In genomic region chr3:30445247-30445969, GRCm38 (mm10) we compare ENCODE assay signal across 26 mouse cellular contexts.
DNase-seq lines count a peak whose midpoint lies in the region; ATAC-seq lines count a peak whose summit lies in the region.
"Had no signal": no experiment of that assay in that cellular context is flagged by ENCODE, and none has a peak within 500 bp of the region (broad histone marks: within the 10 kb centered on the region; RNA-seq: fewer than 3 reads in every experiment).

No protein-coding gene starts in this region.

- no peaks in the 10 kb centered on the region for H3K27me3 ChIP-seq in heart, embryonic 11.5 days (ENCODE audit: control insufficient read depth, insufficient read depth, low read length)
- H3K27me3 ChIP-seq in midbrain, embryonic 11.5 days (ENCODE audit: control insufficient read depth, insufficient read depth, low read length), result no peaks in the 10 kb centered on the region
- H3K27me3 ChIP-seq in midbrain, embryonic 14.5 days (ENCODE audit: control insufficient read depth, insufficient read depth, low read length), result no peaks in the 10 kb centered on the region
- H3K27me3 ChIP-seq in limb, embryonic 15.5 days, result no peaks in the 10 kb centered on the region
- H3K27me3 ChIP-seq: CH12.LX; forebrain, embryonic 13.5 days; heart, embryonic 12.5 days; heart, embryonic 15.5 days; hindbrain, embryonic 13.5 days; Patski had no signal

- DNase-seq in heart, adult 11 months, result peak; percentile 60
- DNase-seq in midbrain, embryonic 11.5 days (ENCODE audit: low spot score, missing footprints), result peak; percentile 26
- no peak for DNase-seq in midbrain, embryonic 14.5 days
- DNase-seq in layer of hippocampus, adult 11-12 months (ENCODE audit: low spot score), result no peak
- DNase-seq: adrenal gland, postnatal 10 days; adrenal gland, postnatal 36 days; cerebellum, adult 18-20 months; cerebellum, adult 9-10 months; cerebellum, postnatal 14 days; gastrocnemius, postnatal 10 days; gastrocnemius, postnatal 36 days; heart, postnatal 10 days; heart, postnatal 36 days had no signal

- no peak overlapping the region for H3K4me3 ChIP-seq in heart, embryonic 11.5 days (ENCODE audit: low read depth, low read length)
- no peak overlapping the region for H3K4me3 ChIP-seq in midbrain, embryonic 11.5 days (ENCODE audit: low read depth, low read length)
- H3K4me3 ChIP-seq in midbrain, embryonic 14.5 days (replicated peaks; ENCODE audit: low read depth, low read length), result no peak overlapping the region
- H3K4me3 ChIP-seq in limb, embryonic 15.5 days, result no peak overlapping the region
- H3K4me3 ChIP-seq: forebrain, embryonic 10.5 days; forebrain, embryonic 13.5 days; heart, embryonic 12.5 days; heart, embryonic 15.5 days; hindbrain, embryonic 10.5 days; hindbrain, embryonic 13.5 days had no signal

- 81% methylated on average over 4 of the region's 4 CpGs for WGBS in heart, embryonic 11.5 days (ENCODE audit: insufficient replicate concordance)
- WGBS in midbrain, embryonic 11.5 days, result 93% methylated on average over 4 of the region's 4 CpGs
- 94% methylated on average over 4 of the region's 4 CpGs for WGBS in midbrain, embryonic 14.5 days
- WGBS in limb, embryonic 15.5 days, result 48% methylated on average over 4 of the region's 4 CpGs

- no peaks in the 10 kb centered on the region for H3K4me1 ChIP-seq in heart, embryonic 11.5 days (ENCODE audit: control insufficient read depth, insufficient read depth, low read length)
- no peaks in the 10 kb centered on the region for H3K4me1 ChIP-seq in midbrain, embryonic 11.5 days (ENCODE audit: control insufficient read depth, insufficient read depth, low read length)
- H3K4me1 ChIP-seq in midbrain, embryonic 14.5 days (ENCODE audit: control insufficient read depth, insufficient read depth, low read length), result no peaks in the 10 kb centered on the region
- H3K4me1 ChIP-seq in limb, embryonic 15.5 days, result peaks cover 10% of the 10 kb centered on the region
- H3K4me1 ChIP-seq: forebrain, embryonic 10.5 days; forebrain, embryonic 13.5 days; heart, embryonic 12.5 days; heart, embryonic 15.5 days; hindbrain, embryonic 10.5 days; hindbrain, embryonic 13.5 days had no signal

- H3K27ac ChIP-seq in heart, embryonic 11.5 days (ENCODE audit: low read depth, low read length), result no peak overlapping the region
- H3K27ac ChIP-seq in midbrain, embryonic 11.5 days (ENCODE audit: low read depth, low read length), result no peak overlapping the region
- H3K27ac ChIP-seq in midbrain, embryonic 14.5 days (replicated peaks; ENCODE audit: low read depth, low read length), result no peak overlapping the region
- peak overlapping the region; percentile 61 for H3K27ac ChIP-seq in limb, embryonic 15.5 days
- H3K27ac ChIP-seq: forebrain, embryonic 10.5 days; forebrain, embryonic 13.5 days; heart, embryonic 15.5 days; hindbrain, embryonic 10.5 days; hindbrain, embryonic 13.5 days had no signal

- no peaks in the 10 kb centered on the region for H3K36me3 ChIP-seq in heart, embryonic 11.5 days (ENCODE audit: control insufficient read depth, insufficient read depth, low read length)
- H3K36me3 ChIP-seq in midbrain, embryonic 11.5 days (ENCODE audit: control insufficient read depth, insufficient read depth, low read length), result no peaks in the 10 kb centered on the region
- H3K36me3 ChIP-seq in midbrain, embryonic 14.5 days (ENCODE audit: control insufficient read depth, insufficient read depth, low read length), result no peaks in the 10 kb centered on the region
- H3K36me3 ChIP-seq in limb, embryonic 15.5 days, result no peaks in the 10 kb centered on the region
- H3K36me3 ChIP-seq: forebrain, embryonic 10.5 days; G1E; heart, embryonic 12.5 days; heart, embryonic 15.5 days; hindbrain, embryonic 10.5 days; hindbrain, embryonic 13.5 days had no signal

- no peak for ATAC-seq in heart, embryonic 11.5 days (replicated peaks; ENCODE audit: insufficient number of reproducible peaks, low FRiP score, low TSS enrichment)
- ATAC-seq in midbrain, embryonic 11.5 days (ENCODE audit: low FRiP score), result no peak
- ATAC-seq in midbrain, embryonic 14.5 days (ENCODE audit: low FRiP score, low TSS enrichment), result no peak
- ATAC-seq in limb, embryonic 15.5 days (ENCODE audit: insufficient number of reproducible peaks, low FRiP score, low TSS enrichment, low read depth), result peak; percentile 80
- ATAC-seq: forebrain, embryonic 13.5 days; forebrain, embryonic 16.5 days; hindbrain, embryonic 16.5 days; Patski had no signal

- H3K9me3 ChIP-seq in heart, embryonic 11.5 days (replicated peaks; ENCODE audit: control insufficient read depth, low read length), result no peaks in the 10 kb centered on the region
- H3K9me3 ChIP-seq in midbrain, embryonic 11.5 days (ENCODE audit: control insufficient read depth, low read length), result no peaks in the 10 kb centered on the region
- H3K9me3 ChIP-seq in midbrain, embryonic 14.5 days (ENCODE audit: control insufficient read depth, low read length), result no peaks in the 10 kb centered on the region
- H3K9me3 ChIP-seq in limb, embryonic 15.5 days, result no peaks in the 10 kb centered on the region
- H3K9me3 ChIP-seq: forebrain, embryonic 10.5 days; forebrain, embryonic 13.5 days; G1E; heart, embryonic 12.5 days; heart, embryonic 15.5 days; hindbrain, embryonic 10.5 days; hindbrain, embryonic 13.5 days had no signal

- H3K4me2 ChIP-seq in heart, embryonic 11.5 days, result no peak overlapping the region
- H3K4me2 ChIP-seq in midbrain, embryonic 11.5 days, result no peak overlapping the region
- H3K4me2 ChIP-seq in midbrain, embryonic 14.5 days (ENCODE audit: low read length), result no peak overlapping the region
- no peak overlapping the region for H3K4me2 ChIP-seq in limb, embryonic 15.5 days
- H3K4me2 ChIP-seq: forebrain, embryonic 13.5 days; heart, embryonic 12.5 days; heart, embryonic 15.5 days; hindbrain, embryonic 13.5 days had no signal

- H3K9ac ChIP-seq in heart, embryonic 11.5 days (ENCODE audit: low read depth, low read length), result no peak overlapping the region
- no peak overlapping the region for H3K9ac ChIP-seq in midbrain, embryonic 11.5 days (ENCODE audit: low read length)
- H3K9ac ChIP-seq in midbrain, embryonic 14.5 days (replicated peaks; ENCODE audit: low read length), result no peak overlapping the region
- no peak overlapping the region for H3K9ac ChIP-seq in limb, embryonic 15.5 days
- H3K9ac ChIP-seq: forebrain, embryonic 13.5 days; heart, embryonic 12.5 days; heart, embryonic 15.5 days; hindbrain, embryonic 13.5 days had no signal

Comparison
In these comparisons a context has a peak if more than half of its experiments do, and no peak if none do; other contexts are left out.
1. DNase-seq: peak in heart, adult 11 months (single experiment) and midbrain, embryonic 11.5 days (single experiment); none in midbrain, embryonic 14.5 days (single experiment) and layer of hippocampus, adult 11-12 months (single experiment).